Mouse (Mus musculus): ENCODE measurements around the gene Tshr.

DNA sequence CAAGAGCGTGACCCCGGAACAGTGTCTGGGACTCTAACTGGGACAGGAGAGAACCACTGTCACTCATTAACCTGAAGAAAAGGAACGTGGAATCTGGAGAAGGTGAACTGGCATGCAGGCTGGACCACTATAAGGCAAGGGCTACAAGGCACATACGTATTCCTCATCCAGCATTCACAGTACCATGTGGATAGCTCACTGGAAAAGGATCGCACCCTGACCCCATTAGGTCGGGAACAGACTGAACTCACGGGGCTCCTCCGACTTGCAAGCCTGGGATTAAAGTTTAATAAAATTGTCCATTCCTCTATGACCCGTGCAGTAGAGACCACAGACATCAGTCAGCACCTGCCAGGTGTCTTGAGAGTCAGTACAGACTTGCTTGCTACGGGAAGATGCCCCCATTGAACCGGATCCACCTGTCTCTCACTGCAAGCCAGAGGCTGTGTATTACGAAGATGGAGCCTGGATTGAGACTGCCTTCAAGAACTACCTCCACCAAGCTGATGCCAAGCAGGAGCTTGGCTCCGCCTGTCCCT lies 97.9 kb downstream of the Tshr start:
- TF ChIP-seq CTCF (IDR thresholded peaks at IDR 0.05; ENCODE audit: borderline replicate concordance, extremely low read depth, insufficient read depth, insufficient read length), result no peak
- no peak for TF ChIP-seq POLR2A (IDR thresholded peaks at IDR 0.05; ENCODE audit: borderline replicate concordance, extremely low read depth, insufficient read depth, insufficient read length, poor library complexity, severe bottlenecking)

All from brain, embryonic 14.5 days (tissue).